Mouse (Mus musculus): ENCODE measurements at regions not wholly inside any gene's neighbourhood (a gene's known extent, or its start where the extent isn't known, plus 50 kb on each side); places are given as distances from the start of the nearest gene placed in this dataset.

GRCm38 (mm10) chr12:114199521-114199920 lies 655.8 kb downstream of the Adam6a start:
- no peak for TF ChIP-seq CTCF (IDR thresholded peaks at IDR 0.05; ENCODE audit: borderline replicate concordance, insufficient read depth, low read depth, low read length)
- no peak for TF ChIP-seq POLR2A (IDR thresholded peaks at IDR 0.05; ENCODE audit: borderline replicate concordance, insufficient read depth, low read length)

All from cerebellum, adult 2 months (tissue).